Comparison of ENCODE assay signal across 29 mouse cellular contexts in the genomic region with DNA sequence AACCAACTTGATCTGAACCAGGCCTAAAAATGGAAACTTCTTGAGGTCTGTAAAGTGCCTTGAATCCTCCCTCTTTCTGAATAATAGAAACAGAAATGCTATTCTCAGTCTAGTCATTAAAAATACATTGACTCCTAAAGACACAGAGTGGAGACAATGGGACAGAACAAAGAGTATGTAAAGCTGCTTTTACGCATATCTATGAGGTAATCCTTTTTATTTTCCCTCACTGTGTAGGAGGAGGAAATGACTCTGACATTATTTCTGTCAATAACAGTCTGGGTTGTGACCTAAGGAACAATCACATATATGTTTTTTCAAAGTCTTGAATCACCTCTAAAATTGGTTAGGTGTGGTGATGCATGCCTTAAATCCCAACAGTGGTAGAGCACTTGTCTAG. TPM values are rescaled to one million over a fixed set of nuclear protein-coding genes. Genes with fewer than 3 reads are reported as not detected.
"Had no signal": no experiment of that assay in that cellular context is flagged by ENCODE, and none has a peak within 500 bp of the region (broad histone marks: within the 10 kb centered on the region; RNA-seq: fewer than 3 reads in every experiment).

No protein-coding gene starts in this region.

- ATAC-seq: liver, postnatal 0 days; lung, postnatal 0 days; midbrain, embryonic 16.5 days had no signal

- H3K4me3 ChIP-seq: liver, embryonic 15.5 days; lung, embryonic 15.5 days; megakaryocyte, embryonic 14.5 days; midbrain, embryonic 10.5 days; myocyte; neural tube, embryonic 13.5 days; neural tube, embryonic 15.5 days had no signal

- H3K4me1 ChIP-seq: liver, embryonic 15.5 days; lung, embryonic 15.5 days; megakaryocyte, embryonic 14.5 days; midbrain, embryonic 10.5 days; neural tube, embryonic 13.5 days; neural tube, embryonic 15.5 days had no signal

- DNase-seq: liver, postnatal 0 days; lung, adult 2 months; lung, postnatal 14 days; lung, postnatal 36 days; midbrain, embryonic 14.5 days; retina, postnatal 1 day; right cerebral cortex, adult 18-20 months; right cerebral cortex, postnatal 25 days; right cerebral cortex, postnatal 4 days; spleen, adult 18-20 months; thymus, adult 18-20 months; thymus, postnatal 14 days; thymus, postnatal 36 days had no signal

- H3K9me3 ChIP-seq: liver, embryonic 15.5 days; lung, embryonic 15.5 days; megakaryocyte, embryonic 14.5 days; midbrain, embryonic 10.5 days; neural tube, embryonic 13.5 days; neural tube, embryonic 15.5 days had no signal

- H3K9ac ChIP-seq: liver, embryonic 15.5 days; liver, postnatal 0 days; lung, embryonic 15.5 days; neural tube, embryonic 13.5 days; neural tube, embryonic 15.5 days had no signal

- H3K4me2 ChIP-seq: liver, embryonic 15.5 days; lung, embryonic 15.5 days; neural tube, embryonic 13.5 days; neural tube, embryonic 15.5 days had no signal

- H3K27me3 ChIP-seq: liver, embryonic 15.5 days; lung, embryonic 15.5 days; megakaryocyte, embryonic 14.5 days; neural tube, embryonic 13.5 days; neural tube, embryonic 15.5 days had no signal

- H3K36me3 ChIP-seq: liver, embryonic 15.5 days; lung, embryonic 15.5 days; midbrain, embryonic 10.5 days; neural tube, embryonic 13.5 days; neural tube, embryonic 15.5 days had no signal

- H3K27ac ChIP-seq: liver, embryonic 15.5 days; lung, embryonic 15.5 days; macrophage; midbrain, embryonic 10.5 days; neural tube, embryonic 13.5 days; neural tube, embryonic 15.5 days had no signal

RNA-seq across cellular contexts. Expression of gene Rpe65, which starts 16.0 kb away (rescaled TPM):
- total RNA-seq: megakaryocyte progenitor cell, adult 5-6 weeks had no signal
- polyA plus RNA-seq: liver, embryonic 15.5 days; liver, postnatal 0 days; lung, adult 2 months; lung, embryonic 15.5 days; lung, postnatal 0 days; macrophage; midbrain, embryonic 10.5 days; midbrain, embryonic 16.5 days; myocyte; neural tube, embryonic 11.5 days; neural tube, embryonic 13.5 days; neural tube, embryonic 15.5 days; small intestine, adult 2 months; stomach, embryonic 14.5 days; stomach, embryonic 16.5 days; thymus, postnatal 0 days had no signal
